Mouse (Mus musculus) bone marrow, adult 2 months (tissue): ENCODE data around the gene Amdhd1.

ENCODE experiments used
- CTCF ChIP-seq: fragments of 200-500 bp; IDR thresholded peaks from 2 replicates; pipeline ENCODE4 v1.5.1; 2011; ENCODE audit warnings: low read length, control low read depth; ENCODE audit not compliant: control insufficient read depth, insufficient read depth
- POLR2A ChIP-seq: fragments of 200-500 bp; IDR thresholded peaks from 2 replicates; pipeline ENCODE4 v1.6.1; 2011; ENCODE audit warnings: low read depth, mild to moderate bottlenecking, control low read depth, low read length, borderline replicate concordance; ENCODE audit not compliant: control insufficient read depth

GRCm38 (mm10) chr10:93568671-93569070 lies 28.8 kb upstream of the Amdhd1 start:
- TF ChIP-seq CTCF, result no peak
- TF ChIP-seq POLR2A, result no peak
